ENCODE assay signal across 16 mouse cellular contexts in the genomic region with DNA sequence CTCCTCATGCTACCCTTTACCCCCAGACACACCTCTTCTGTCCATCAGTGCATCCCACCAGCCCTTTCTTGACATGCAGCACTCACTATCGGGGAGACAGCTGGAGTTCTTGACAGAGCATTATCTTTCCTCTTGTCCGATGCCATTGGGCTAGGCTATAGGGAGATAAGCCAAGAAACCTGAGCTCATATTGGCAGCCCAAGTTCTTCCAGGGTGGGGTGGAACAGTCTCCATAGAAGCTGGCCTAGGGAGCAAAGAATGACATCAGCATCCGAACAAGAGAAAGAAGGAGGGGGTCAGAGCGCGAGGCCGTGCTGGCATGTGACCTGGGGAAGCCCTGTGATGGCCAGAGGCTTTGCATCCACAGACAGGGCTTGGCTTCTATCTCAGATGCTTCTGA. TPM values are rescaled to one million over a fixed set of nuclear protein-coding genes. Genes with fewer than 3 reads are reported as not detected.
A peak's percentile ranks its signal among the peaks of the same experiment; 100 is the strongest.
DNase-seq lines count a peak whose midpoint lies in the region.
"Had no signal": no experiment of that assay in that cellular context is flagged by ENCODE, and none has a peak within 500 bp of the region (broad histone marks: within the 10 kb centered on the region; RNA-seq: fewer than 3 reads in every experiment).

No protein-coding gene starts in this region.

- peak; percentile 92 for DNase-seq in heart, adult 11 months
- DNase-seq in heart, adult 8-10 months (ENCODE audit: low spot score) = no peak
- DNase-seq in lung, postnatal 10 days = peak; percentile 10
- no peak for DNase-seq in lung, postnatal 4 days
- peak; percentile 50 for DNase-seq in gastrocnemius, postnatal 25 days
- DNase-seq in skeletal muscle tissue, adult 2 months (ENCODE audit: low read depth, low spot score) = peak; percentile 66
- DNase-seq in thymus, postnatal 0 days (ENCODE audit: low spot score) = no peak
- no peak for DNase-seq in cerebellum, postnatal 36 days
- DNase-seq: adrenal gland, adult 8-10 months; cerebellum, adult 8-10 months; kidney, adult 18-20 months; kidney, postnatal 25 days; lung, postnatal 36 days; right cerebral cortex, adult 18-20 months; thymus, adult 2 months had no signal

RNA-seq across cellular contexts. Expression of a gene that starts 9.5 kb away (rescaled TPM):
- 1 to 10 TPM; 1.6 to 2.7 (median 2.4) TPM for total RNA-seq in heart, adult 8-10 months (2022)
- total RNA-seq in gastrocnemius, postnatal 25 days (2021) = not detected
- polyA plus RNA-seq in thymus, postnatal 0 days (2015; fragmentation: Nextera tagmentation; extraction: Ambion mirVana) = 0.98 and 1.9 TPM in 2 replicates
- polyA plus RNA-seq: lung, embryonic 15.5 days had no signal

Comparison
In these comparisons a context has a peak if more than half of its experiments do, and no peak if none do; other contexts are left out.
1. DNase-seq: peak in heart, adult 11 months (single experiment), lung, postnatal 10 days (single experiment), gastrocnemius, postnatal 25 days (single experiment) and skeletal muscle tissue, adult 2 months (single experiment); none in heart, adult 8-10 months (single experiment), lung, postnatal 4 days (0 of 2), thymus, postnatal 0 days (single experiment) and cerebellum, postnatal 36 days (0 of 2).